Mouse (Mus musculus): ENCODE measurements around the gene Fam57b.

DNA sequence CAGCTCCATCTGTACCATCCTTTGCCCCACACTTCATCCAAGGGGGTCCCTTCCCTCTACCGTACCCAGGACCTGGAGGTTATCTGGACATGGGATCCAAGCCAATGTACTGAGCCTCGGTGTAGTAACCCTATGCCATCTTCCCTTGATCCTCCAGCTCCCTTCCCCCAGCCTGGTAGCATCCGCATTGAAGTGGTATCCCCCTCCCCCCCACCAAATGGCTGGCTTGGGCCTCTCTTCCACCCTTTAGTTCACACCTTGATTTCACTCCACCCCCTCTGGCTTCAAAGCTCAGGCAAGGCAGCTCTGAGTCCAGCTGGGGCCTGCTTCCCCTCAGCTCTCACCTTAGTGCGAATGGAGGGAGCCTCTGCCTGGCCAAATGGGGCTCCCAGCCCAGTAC, 12.4 kb upstream of the Fam57b start:
- TF ChIP-seq EP300 (IDR thresholded peaks at IDR 0.05; ENCODE audit: low read depth) (no peak), CTCF (IDR thresholded peaks at IDR 0.05; ENCODE audit: low read depth) (no peak)

Data from heart, postnatal 0 days (tissue).